In genomic region chr13:78928347-78928746, GRCm38 (mm10) we compare ENCODE assay signal across 16 mouse cellular contexts.
"Had no signal": no experiment of that assay in that cellular context is flagged by ENCODE, and none has a peak within 500 bp of the region (broad histone marks: within the 10 kb centered on the region; RNA-seq: fewer than 3 reads in every experiment).

No protein-coding gene starts in this region.

- H3K27me3 ChIP-seq: limb, embryonic 12.5 days; limb, embryonic 15.5 days; midbrain, embryonic 12.5 days had no signal

- H3K4me3 ChIP-seq: limb, embryonic 12.5 days; limb, embryonic 15.5 days; midbrain, embryonic 12.5 days had no signal

- H3K27ac ChIP-seq: limb, embryonic 12.5 days; limb, embryonic 15.5 days; liver, embryonic 14.5 days; macrophage; midbrain, embryonic 12.5 days had no signal

- H3K36me3 ChIP-seq: limb, embryonic 12.5 days; limb, embryonic 15.5 days; midbrain, embryonic 12.5 days had no signal

- H3K4me1 ChIP-seq: limb, embryonic 12.5 days; limb, embryonic 15.5 days; midbrain, embryonic 12.5 days had no signal

- H3K9ac ChIP-seq: limb, embryonic 12.5 days; limb, embryonic 15.5 days; liver, embryonic 14.5 days; liver, postnatal 0 days; lung, embryonic 14.5 days; midbrain, embryonic 12.5 days had no signal

- H3K9me3 ChIP-seq: limb, embryonic 12.5 days; limb, embryonic 15.5 days; midbrain, embryonic 12.5 days had no signal

- ATAC-seq: liver, postnatal 0 days; lung, postnatal 0 days; midbrain, embryonic 16.5 days had no signal

- H3K4me2 ChIP-seq: limb, embryonic 12.5 days; limb, embryonic 15.5 days; liver, embryonic 11.5 days; lung, embryonic 14.5 days; midbrain, embryonic 12.5 days had no signal

- DNase-seq: kidney, adult 9 months; kidney, postnatal 14 days; kidney, postnatal 4 days; left cerebral cortex, postnatal 4 days; liver, postnatal 0 days; lung, embryonic 14.5 days; thymus, adult 18-20 months; thymus, postnatal 36 days had no signal
